Mouse (Mus musculus) liver, adult 2 months (tissue): Measurements from ENCODE around the gene Trem3.

Source experiments
- CTCF ChIP-seq: fragments of 200-500 bp; IDR thresholded peaks from 2 replicates; pipeline ENCODE4 v1.5.1; 2011; ENCODE audit warnings: low read depth, low read length, control low read depth
- POLR2A ChIP-seq: fragments of 200-500 bp; IDR thresholded peaks from 2 replicates; pipeline ENCODE4 v1.6.1; 2011; ENCODE audit warnings: low read length, control low read depth; ENCODE audit not compliant: insufficient read depth; ENCODE audit errors: extremely low read depth

DNA sequence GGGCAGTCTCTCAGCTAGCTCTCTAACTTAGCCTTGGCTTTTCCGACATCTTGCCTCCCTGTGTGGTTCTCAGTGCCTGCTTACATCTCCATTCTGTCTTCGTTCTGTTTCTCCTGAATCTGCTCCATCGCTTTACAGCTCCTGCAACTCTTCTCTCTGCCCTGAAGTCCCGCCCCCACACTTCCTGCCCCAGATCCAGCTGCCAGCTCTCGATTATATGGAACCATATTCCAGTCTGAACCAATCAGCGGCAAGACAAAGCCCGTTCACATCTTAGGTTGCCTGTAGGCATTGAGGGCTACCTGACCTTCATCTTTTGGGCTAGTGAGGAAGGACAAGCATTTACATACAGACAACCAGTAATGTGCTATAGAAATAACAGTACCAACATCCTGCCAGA lies 3.1 kb downstream of the Trem3 start:
- TF ChIP-seq POLR2A (no peak), CTCF (no peak)
